Mouse (Mus musculus) CH12.LX (cell line): ENCODE data around the gene Ang5. TPM values are rescaled to one million over a fixed set of nuclear protein-coding genes. Genes with fewer than 3 reads are reported as not detected.
A peak's percentile ranks its signal among the peaks of the same experiment; 100 is the strongest.
"Not testable (repeated sequence)": the region's sequence is repeated elsewhere in the genome, so short reads cannot be mapped to it uniquely, and the experiment has no call there.

ENCODE experiments used
- DNase-seq: peaks from one replicate; pipeline ENCODE4 v3.0.0-alpha.2; 2013; ENCODE audit errors: extremely low read depth
- H3K27ac ChIP-seq: 2 replicates; pipeline ENCODE4 v1.5.1; 2012; ENCODE audit warnings: low read depth, mild to moderate bottlenecking, control low read depth, moderate library complexity; ENCODE audit not compliant: insufficient read depth
- H3K27me3 ChIP-seq: replicated peaks from 2 replicates; pipeline ENCODE3; 2012; ENCODE audit warnings: inconsistent platforms
- H3K36me3 ChIP-seq, 2 experiments: replicated peaks in 1 of 2; 2 replicates each; pipeline versions ENCODE3 to v1.6.1; 2012; ENCODE audit warnings: inconsistent platforms in 1 of 2, low read length in 1 of 2, mild to moderate bottlenecking in 1 of 2, mixed read lengths in 1 of 2, moderate library complexity in 1 of 2; ENCODE audit not compliant: control insufficient read depth in 1 of 2, insufficient read depth in 1 of 2
- H3K4me1 ChIP-seq, 2 experiments: 2 replicates each; pipeline ENCODE4 v1.6.1; 2012; ENCODE audit warnings: inconsistent platforms in 1 of 2, moderate library complexity in 1 of 2; ENCODE audit not compliant: insufficient read depth in 2 of 2, control insufficient read depth in 1 of 2
- H3K4me2 ChIP-seq: 2 replicates; pipeline ENCODE4 v1.6.1; 2012; ENCODE audit warnings: low read depth, mild to moderate bottlenecking, control low read depth; ENCODE audit not compliant: poor library complexity, insufficient read depth, severe bottlenecking
- H3K4me3 ChIP-seq, 3 experiments: fragments of 150-350 bp in 1 of 3; sonication (generic) in 1 of 3; replicated peaks in 1 of 3; 2 replicates each; pipeline versions ENCODE3 to v1.5.1; 2011 to 2012; ENCODE audit warnings: low read depth in 2 of 3, low read length in 2 of 3, mild to moderate bottlenecking in 2 of 3, moderate library complexity in 2 of 3, control low read depth in 1 of 3, improper control_type of control experiment in 1 of 3, inconsistent platforms in 1 of 3, mixed read lengths in 1 of 3; ENCODE audit not compliant: poor library complexity in 1 of 3
- H3K79me2 ChIP-seq: replicated peaks from 2 replicates; pipeline ENCODE4 v1.6.1; 2012; ENCODE audit warnings: mild to moderate bottlenecking, moderate library complexity; ENCODE audit not compliant: control insufficient read depth, poor library complexity, insufficient read depth, severe bottlenecking; ENCODE audit errors: extremely low read depth
- H3K9ac ChIP-seq: 2 replicates; pipeline ENCODE4 v1.6.1; 2012; ENCODE audit warnings: low read depth, mild to moderate bottlenecking, control low read depth, moderate library complexity; ENCODE audit not compliant: insufficient read depth
- H3K9me3 ChIP-seq: replicated peaks from 2 replicates; pipeline ENCODE3; 2012; ENCODE audit warnings: low read length, inconsistent platforms, mixed read lengths
- CHD2 ChIP-seq: IDR thresholded peaks from 2 replicates; pipeline ENCODE4 v1.6.1; 2011; ENCODE audit warnings: low read length, improper control_type of control experiment
- CTCF ChIP-seq, 2 experiments: IDR thresholded peaks in 1 of 2; conservative IDR thresholded peaks in 1 of 2; 2 replicates each; pipeline ENCODE4 v1.5.1; 2011 to 2012; ENCODE audit warnings: low read depth in 2 of 2, low read length in 2 of 2, improper control_type of control experiment in 1 of 2, inconsistent platforms in 1 of 2, mild to moderate bottlenecking in 1 of 2, moderate library complexity in 1 of 2
- E2F4 ChIP-seq: IDR thresholded peaks from 2 replicates; pipeline ENCODE4 v1.6.1; 2011; ENCODE audit warnings: low read depth, low read length, improper control_type of control experiment; ENCODE audit not compliant: insufficient replicate concordance
- GABPA ChIP-seq: IDR thresholded peaks from 2 replicates; pipeline ENCODE4 v1.6.1; 2012; ENCODE audit warnings: low read depth, low read length, improper control_type of control experiment, inconsistent platforms; ENCODE audit not compliant: insufficient replicate concordance
- IRF4 ChIP-seq: IDR thresholded peaks from 2 replicates; pipeline ENCODE4 v1.6.1; 2014; ENCODE audit warnings: low read depth, mild to moderate bottlenecking, inconsistent platforms, low read length, improper control_type of control experiment
- JUND ChIP-seq: conservative IDR thresholded peaks from 2 replicates; pipeline ENCODE4 v1.6.1; 2011; ENCODE audit warnings: low read depth, low read length, improper control_type of control experiment
- KAT2A ChIP-seq: IDR thresholded peaks from 2 replicates; pipeline ENCODE4 v1.6.1; 2012; ENCODE audit warnings: low read length, improper control_type of control experiment, inconsistent platforms; ENCODE audit not compliant: insufficient replicate concordance
- MAX ChIP-seq: IDR thresholded peaks from 2 replicates; pipeline ENCODE4 v1.6.1; 2011; ENCODE audit warnings: low read length, improper control_type of control experiment
- MYC ChIP-seq: IDR thresholded peaks from 2 replicates; pipeline ENCODE4 v1.6.1; 2011; ENCODE audit warnings: low read depth, mild to moderate bottlenecking, improper control_type of control experiment, low read length
- RAD21 ChIP-seq: IDR thresholded peaks from 2 replicates; pipeline ENCODE4 v1.6.1; 2011; ENCODE audit warnings: low read depth, mild to moderate bottlenecking, low read length, improper control_type of control experiment, moderate library complexity
- SIN3A ChIP-seq: IDR thresholded peaks from 2 replicates; pipeline ENCODE4 v1.6.1; 2012; ENCODE audit warnings: low read length, improper control_type of control experiment, inconsistent platforms
- SMC3 ChIP-seq: IDR thresholded peaks from 2 replicates; pipeline ENCODE4 v1.6.1; 2011; ENCODE audit warnings: low read depth, low read length, improper control_type of control experiment
- TBP ChIP-seq: conservative IDR thresholded peaks from 2 replicates; pipeline ENCODE4 v1.6.1; 2011; ENCODE audit warnings: low read depth, low read length, improper control_type of control experiment
- TCF12 ChIP-seq: IDR thresholded peaks from 2 replicates; pipeline ENCODE4 v1.6.1; 2014; ENCODE audit warnings: low read depth, mild to moderate bottlenecking, inconsistent platforms, low read length, improper control_type of control experiment
- USF2 ChIP-seq: conservative IDR thresholded peaks from 2 replicates; pipeline ENCODE4 v1.6.1; 2011; ENCODE audit warnings: low read depth, low read length, improper control_type of control experiment
- ZC3H11A ChIP-seq: IDR thresholded peaks from 2 replicates; pipeline ENCODE4 v1.6.1; 2012; ENCODE audit warnings: low read depth, mild to moderate bottlenecking, inconsistent platforms, low read length, improper control_type of control experiment
- ZKSCAN1 ChIP-seq: IDR thresholded peaks from 2 replicates; pipeline ENCODE4 v1.6.1; 2012; ENCODE audit warnings: low read depth, inconsistent platforms, low read length, improper control_type of control experiment, borderline replicate concordance
- dilution Hi-C: fragments of 300-500 bp; cut with MboI; formaldehyde crosslinking; loops from 2 replicates; pipeline ENCODE4 v1.14.3; 2020; ENCODE audit warnings: low sequenced_read_pairs; ENCODE audit not compliant: extremely low pct_unique_long_range_greater_than_20kb, extremely low pct_ligation_motif_present
- in situ Hi-C: fragments of 300-500 bp; cut with MboI; formaldehyde crosslinking; loops from 3 replicates; pipeline ENCODE4 v1.14.3; 2019; ENCODE audit warnings: low sequenced_read_pairs, low pct_ligation_motif_present, low pct_unique_long_range_greater_than_20kb, mixed read lengths
- polyA plus RNA-seq: library from polyadenylated mRNA; unstranded; fragments of >175 nt; gene quantifications from 2 replicates; pipeline ENCODE4 v1.2.1, GENCODE M21; 2012; ENCODE audit warnings: low read depth; ENCODE audit not compliant: insufficient read length
- total RNA-seq, 2 experiments: library from RNA; depleted of rRNA; stranded (reverse); fragments of 300-350 nt in 1 of 2; fragments of >200 nt in 1 of 2; gene quantifications; 2 replicates each; pipeline ENCODE4 v1.2.3; 2012 to 2014

The Ang5 gene
- total and polyA plus RNA-seq, 3 experiments, result not detected

GRCm38 (mm10) chr14:43986147-43986546, 29.3 kb downstream of the Ang5 start:
- H3K27me3 ChIP-seq, result no peaks in the 10 kb centered on the region
- H3K4me3 ChIP-seq, result no peak overlapping the region
- H3K79me2 ChIP-seq, result no peaks in the 10 kb centered on the region
- no peaks in the 10 kb centered on the region for H3K9me3 ChIP-seq
- H3K9ac ChIP-seq, result no peak overlapping the region
- no peaks in the 10 kb centered on the region for H3K36me3 ChIP-seq
- in situ Hi-C loops, result loop anchor here (10.0 kb wide), 1 partner anchor 51 kb away; no protein-coding TSS in a partner anchor
- H3K4me1 ChIP-seq, result no peaks in the 10 kb centered on the region
- no peak overlapping the region for H3K4me2 ChIP-seq
- TF ChIP-seq E2F4 (no peak), JUND (no peak), IRF4 (no peak), SIN3A (no peak), KAT2A (no peak), USF2 (no peak), SMC3 (no peak), GABPA (no peak), CHD2 (no peak), ZKSCAN1 (no peak), TCF12 (no peak), ZC3H11A (no peak), TBP (no peak)
- DNase-seq, result no peak
- no peak overlapping the region for H3K27ac ChIP-seq
- dilution Hi-C loops, result no loop called here

GRCm38 (mm10) chr14:43987404-43987803, 30.5 kb downstream of the Ang5 start:
- H3K4me3 ChIP-seq, dilution Hi-C loops, H3K36me3 ChIP-seq, H3K9me3 ChIP-seq, H3K79me2 ChIP-seq, H3K27ac ChIP-seq, H3K4me1 ChIP-seq, H3K27me3 ChIP-seq: not testable (repeated sequence)
- TF ChIP-seq MAX (peak; percentile 61; the same call in 1 of the 2 replicates), SMC3 (peak; percentile 54), CTCF (conservative IDR thresholded peaks at IDR 0.05 in 1 of 2, IDR thresholded peaks at IDR 0.05 in 1 of 2; ENCODE audit: low read depth in 2 of 2, low read length in 2 of 2) (peak; percentile 53 to 67), RAD21 (peak; percentile 50), MYC (peak; percentile 66; the same call in 1 of the 2 replicates), IRF4 (peak; percentile 16; the same call in 1 of the 2 replicates)
- in situ Hi-C loops, result loop anchor here (10.0 kb wide), 1 partner anchor 53 kb away; no protein-coding TSS in a partner anchor
- H3K4me2 ChIP-seq, result peak overlapping the region; percentile 93
- peak; percentile 60 for DNase-seq
- H3K9ac ChIP-seq, result peak overlapping the region; percentile 34; the same call in 1 of the 2 replicates

- H3K79me2 ChIP-seq, H3K36me3 ChIP-seq, H3K27me3 ChIP-seq, in situ Hi-C loops, H3K9me3 ChIP-seq, dilution Hi-C loops, H3K4me2 ChIP-seq, H3K9ac ChIP-seq, H3K4me3 ChIP-seq, H3K4me1 ChIP-seq, H3K27ac ChIP-seq, DNase-seq: not testable (repeated sequence)
These were observed 41.7 kb downstream of the Ang5 start for GRCm38 (mm10) chr14:43998455-43999000.
